Mouse (Mus musculus) embryonic facial prominence, embryonic 14.5 days (tissue): ENCODE measurements at regions not wholly inside any gene's neighbourhood (a gene's known extent, or its start where the extent isn't known, plus 50 kb on each side); places are given as distances from the start of the nearest gene placed in this dataset.
A peak's percentile ranks its signal among the peaks of the same experiment; 100 is the strongest.

Source experiments
- ATAC-seq: fragments of 200-750 bp; cut with Nextera tagmentation; 2 replicates; pipeline ENCODE4 v1.8.0; 2017; ENCODE audit warnings: low read depth, moderate number of reproducible peaks, moderate TSS enrichment
- DNase-seq: peaks from one replicate; pipeline ENCODE4 v3.0.0-alpha.2; 2015; ENCODE audit warnings: low spot score
- H3K27ac ChIP-seq: fragments of 300-500 bp; sonication (generic); replicated peaks from 2 replicates; pipeline ENCODE4 v1.5.1; 2014; ENCODE audit warnings: low read depth, mild to moderate bottlenecking, low read length, moderate library complexity
- H3K27me3 ChIP-seq: fragments of 300-500 bp; sonication (generic); replicated peaks from 2 replicates; pipeline ENCODE4 v1.6.1; 2014; ENCODE audit warnings: low read length; ENCODE audit not compliant: control insufficient read depth, insufficient read depth
- H3K36me3 ChIP-seq: fragments of 300-500 bp; sonication (generic); 2 replicates; pipeline ENCODE4 v1.6.1; 2014; ENCODE audit warnings: low read length, mixed read lengths; ENCODE audit not compliant: control insufficient read depth, insufficient read depth
- H3K4me1 ChIP-seq: fragments of 300-500 bp; sonication (generic); 2 replicates; pipeline ENCODE4 v1.6.1; 2014; ENCODE audit warnings: antibody characterized with exemption, low read length; ENCODE audit not compliant: control insufficient read depth, insufficient read depth
- H3K4me2 ChIP-seq: fragments of 300-500 bp; sonication (generic); 2 replicates; pipeline ENCODE4 v1.6.1; 2014; ENCODE audit warnings: low read depth, mild to moderate bottlenecking, low read length, moderate library complexity, mixed read lengths
- H3K4me3 ChIP-seq: fragments of 300-500 bp; sonication (generic); 2 replicates; pipeline ENCODE4 v1.5.1; 2014; ENCODE audit warnings: low read depth, mild to moderate bottlenecking, low read length
- H3K9ac ChIP-seq: fragments of 300-500 bp; sonication (generic); 2 replicates; pipeline ENCODE4 v1.6.1; 2014; ENCODE audit warnings: low read depth, mild to moderate bottlenecking, low read length, moderate library complexity, mixed read lengths
- H3K9me3 ChIP-seq: fragments of 300-500 bp; sonication (generic); 2 replicates; pipeline ENCODE4 v1.6.1; 2016; ENCODE audit warnings: low read length; ENCODE audit not compliant: control insufficient read depth
- whole genome bisulfite sequencing: fragments of 180-500 bp; shearing (Covaris S2); extraction: QIAGEN DNeasy Blood & Tissue Kit; methylation state at CpG from one replicate; pipeline ENCODE4 v1.1.7; 2014; 5-methylcytosine and 5-hydroxymethylcytosine counted together

GRCm38 (mm10) chr1:72003424-72004278 is 208.5 kb downstream of the Mreg start:
- H3K4me1 ChIP-seq = peaks cover 21% of the 10 kb centered on the region
- H3K4me2 ChIP-seq = no peak overlapping the region
- 79% methylated on average over 14 of the region's 14 CpGs for WGBS
- H3K9me3 ChIP-seq = no peaks in the 10 kb centered on the region
- no peaks in the 10 kb centered on the region for H3K36me3 ChIP-seq
- DNase-seq = no peak
- no peak overlapping the region for H3K4me3 ChIP-seq
- no peaks in the 10 kb centered on the region for H3K27me3 ChIP-seq
- H3K27ac ChIP-seq = no peak overlapping the region
- no peak for ATAC-seq
- no peak overlapping the region for H3K9ac ChIP-seq

GRCm38 (mm10) chr1:72002471-72003116 is 209.5 kb downstream of the Mreg start:
- no peak overlapping the region for H3K4me2 ChIP-seq
- WGBS = 34% methylated on average over 9 of the region's 9 CpGs
- peaks cover 21% of the 10 kb centered on the region for H3K4me1 ChIP-seq
- peak; percentile 94 for DNase-seq
- H3K27me3 ChIP-seq = no peaks in the 10 kb centered on the region
- no peaks in the 10 kb centered on the region for H3K36me3 ChIP-seq
- H3K27ac ChIP-seq = peak overlapping the region; percentile 79
- ATAC-seq = peak; percentile 96
- no peaks in the 10 kb centered on the region for H3K9me3 ChIP-seq
- no peak overlapping the region for H3K4me3 ChIP-seq
- no peak overlapping the region for H3K9ac ChIP-seq

- H3K27me3 ChIP-seq = no peaks in the 10 kb centered on the region
- DNase-seq (no peak), ATAC-seq (no peak)
- H3K4me3 ChIP-seq = no peak overlapping the region
- 82% methylated on average over 2 of the region's 2 CpGs for WGBS
- H3K4me2 ChIP-seq = no peak overlapping the region
- no peak overlapping the region for H3K9ac ChIP-seq
- no peaks in the 10 kb centered on the region for H3K9me3 ChIP-seq
- H3K36me3 ChIP-seq = no peaks in the 10 kb centered on the region
- peaks cover 16% of the 10 kb centered on the region for H3K4me1 ChIP-seq
- no peak overlapping the region for H3K27ac ChIP-seq
Observed at GRCm38 (mm10) chr1:72000741-72001140, 211.4 kb downstream of the Mreg start.

GRCm38 (mm10) chr1:71996828-71997227 is 215.3 kb downstream of the Mreg start:
- Histone ChIP-seq H3K9ac (no peak overlapping the region), H3K4me3 (no peak overlapping the region), H3K27ac (no peak overlapping the region), H3K9me3 (no peaks in the 10 kb centered on the region), H3K4me2 (no peak overlapping the region), H3K4me1 (0 out of 2 replicates have a peak, but pooled peaks cover under 1% of the 10 kb centered on the region), H3K27me3 (no peaks in the 10 kb centered on the region), H3K36me3 (no peaks in the 10 kb centered on the region)
- DNase-seq (no peak), ATAC-seq (no peak)
- WGBS = 71% methylated on average over 2 of the region's 2 CpGs

GRCm38 (mm10) chr1:71996234-71996619 is 215.9 kb downstream of the Mreg start:
- no peaks in the 10 kb centered on the region for H3K4me1 ChIP-seq
- ATAC-seq (peak; percentile 55; the same call in 1 of the 2 replicates), DNase-seq (no peak)
- no peak overlapping the region for H3K4me2 ChIP-seq
- no peak overlapping the region for H3K4me3 ChIP-seq
- H3K27me3 ChIP-seq = no peaks in the 10 kb centered on the region
- no peaks in the 10 kb centered on the region for H3K36me3 ChIP-seq
- 51% methylated on average over 7 of the region's 7 CpGs for WGBS
- peak overlapping the region; percentile 8 for H3K27ac ChIP-seq
- H3K9ac ChIP-seq = no peak overlapping the region
- no peaks in the 10 kb centered on the region for H3K9me3 ChIP-seq

GRCm38 (mm10) chr1:71995573-71996233 is 216.4 kb downstream of the Mreg start:
- peak overlapping the region; percentile 8; the same call in 1 of the 2 replicates for H3K27ac ChIP-seq
- H3K9me3 ChIP-seq = no peaks in the 10 kb centered on the region
- DNase-seq (peak; percentile 63), ATAC-seq (peak; percentile 55; the same call in 1 of the 2 replicates)
- H3K4me3 ChIP-seq = no peak overlapping the region
- no peak overlapping the region for H3K4me2 ChIP-seq
- 59% methylated on average over 16 of the region's 16 CpGs for WGBS
- no peaks in the 10 kb centered on the region for H3K4me1 ChIP-seq
- no peaks in the 10 kb centered on the region for H3K36me3 ChIP-seq
- H3K9ac ChIP-seq = no peak overlapping the region
- H3K27me3 ChIP-seq = no peaks in the 10 kb centered on the region

- H3K27me3 ChIP-seq = no peaks in the 10 kb centered on the region
- 87% methylated on average over 3 of the region's 3 CpGs for WGBS
- DNase-seq (no peak), ATAC-seq (no peak)
- no peaks in the 10 kb centered on the region for H3K9me3 ChIP-seq
- H3K4me2 ChIP-seq = no peak overlapping the region
- no peak overlapping the region for H3K4me3 ChIP-seq
- no peak overlapping the region for H3K9ac ChIP-seq
- no peak overlapping the region for H3K27ac ChIP-seq
- no peaks in the 10 kb centered on the region for H3K4me1 ChIP-seq
- H3K36me3 ChIP-seq = no peaks in the 10 kb centered on the region
Observed at GRCm38 (mm10) chr1:71990936-71991335, 221.2 kb downstream of the Mreg start.

- ATAC-seq = no peak
- Histone ChIP-seq H3K36me3 (no peaks in the 10 kb centered on the region), H3K9ac (no peak overlapping the region), H3K4me2 (no peak overlapping the region), H3K27ac (no peak overlapping the region), H3K4me1 (no peaks in the 10 kb centered on the region), H3K4me3 (no peak overlapping the region), H3K27me3 (no peaks in the 10 kb centered on the region), H3K9me3 (no peaks in the 10 kb centered on the region)
- 85% methylated on average over 3 of the region's 3 CpGs for WGBS
- DNase-seq = no peak
Observed at GRCm38 (mm10) chr1:71988086-71988485, 224.0 kb downstream of the Mreg start.
